Mouse (Mus musculus): Measurements from ENCODE around the gene Gfm2.

- no peak for TF ChIP-seq CTCF (IDR thresholded peaks at IDR 0.05; ENCODE audit: borderline replicate concordance, insufficient read depth, low read depth, low read length)
- no peak for TF ChIP-seq POLR2A (IDR thresholded peaks at IDR 0.05; ENCODE audit: borderline replicate concordance, insufficient read depth, low read length)
These were observed 86.7 kb downstream of the Gfm2 start for GRCm38 (mm10) chr13:97224341-97224982.

Data from cerebellum, adult 2 months (tissue).